Mouse (Mus musculus): ENCODE measurements around the gene Gm17622. TPM values are rescaled to one million over a fixed set of nuclear protein-coding genes. Genes with fewer than 3 reads are reported as not detected.

Gene Gm17622
- polyA plus RNA-seq, 1 experiment, result not detected

- Histone ChIP-seq H3K36me3 (ENCODE audit: control insufficient read depth, insufficient read depth, low read length) (no peaks in the 10 kb centered on the region), H3K4me3 (ENCODE audit: control insufficient read depth, insufficient read depth, low read length) (no peak overlapping the region), H3K27ac (ENCODE audit: control insufficient read depth, insufficient read depth, low read length) (no peak overlapping the region), H3K27me3 (ENCODE audit: control insufficient read depth, insufficient read depth, low read length) (no peaks in the 10 kb centered on the region), H3K4me1 (replicated peaks; ENCODE audit: control insufficient read depth, insufficient read depth, low read length) (no peaks in the 10 kb centered on the region)
- WGBS, result 84% methylated on average over 3 of the region's 3 CpGs
- DNase-seq, result no peak
- TF ChIP-seq CTCF (IDR thresholded peaks at IDR 0.05; ENCODE audit: borderline replicate concordance, control insufficient read depth, extremely low read depth, insufficient read depth, low read length, poor library complexity) (no peak), POLR2A (IDR thresholded peaks at IDR 0.05; ENCODE audit: control insufficient read depth, extremely low read depth, insufficient read depth, low read length, poor library complexity) (no peak)
These were observed 38.2 kb downstream of the Gm17622 start for GRCm38 (mm10) chr13:96528776-96529175.

- H3K4me3 ChIP-seq (ENCODE audit: control insufficient read depth, insufficient read depth, low read length), result no peak overlapping the region
- H3K27me3 ChIP-seq (ENCODE audit: control insufficient read depth, insufficient read depth, low read length), result no peaks in the 10 kb centered on the region
- no peaks in the 10 kb centered on the region for H3K36me3 ChIP-seq (ENCODE audit: control insufficient read depth, insufficient read depth, low read length)
- 74% methylated on average over 3 of the region's 3 CpGs for WGBS
- DNase-seq, result no peak
- no peaks in the 10 kb centered on the region for H3K4me1 ChIP-seq (replicated peaks; ENCODE audit: control insufficient read depth, insufficient read depth, low read length)
- H3K27ac ChIP-seq (ENCODE audit: control insufficient read depth, insufficient read depth, low read length), result no peak overlapping the region
- TF ChIP-seq POLR2A (IDR thresholded peaks at IDR 0.05; ENCODE audit: control insufficient read depth, extremely low read depth, insufficient read depth, low read length, poor library complexity) (no peak), CTCF (IDR thresholded peaks at IDR 0.05; ENCODE audit: borderline replicate concordance, control insufficient read depth, extremely low read depth, insufficient read depth, low read length, poor library complexity) (no peak)
These were observed 39.0 kb downstream of the Gm17622 start for GRCm38 (mm10) chr13:96529542-96529941.

- Histone ChIP-seq H3K27ac (ENCODE audit: control insufficient read depth, insufficient read depth, low read length) (no peak overlapping the region), H3K36me3 (ENCODE audit: control insufficient read depth, insufficient read depth, low read length) (no peaks in the 10 kb centered on the region), H3K27me3 (ENCODE audit: control insufficient read depth, insufficient read depth, low read length) (no peaks in the 10 kb centered on the region), H3K4me3 (ENCODE audit: control insufficient read depth, insufficient read depth, low read length) (no peak overlapping the region), H3K4me1 (replicated peaks; ENCODE audit: control insufficient read depth, insufficient read depth, low read length) (no peaks in the 10 kb centered on the region)
- TF ChIP-seq CTCF (IDR thresholded peaks at IDR 0.05; ENCODE audit: borderline replicate concordance, control insufficient read depth, extremely low read depth, insufficient read depth, low read length, poor library complexity) (no peak), POLR2A (IDR thresholded peaks at IDR 0.05; ENCODE audit: control insufficient read depth, extremely low read depth, insufficient read depth, low read length, poor library complexity) (no peak)
- 94% methylated on average over 9 of the region's 9 CpGs for WGBS
- no peak for DNase-seq
These were observed 39.5 kb downstream of the Gm17622 start for GRCm38 (mm10) chr13:96530064-96530463.

- H3K27ac ChIP-seq (ENCODE audit: control insufficient read depth, insufficient read depth, low read length), result no peak overlapping the region
- DNase-seq, result no peak
- TF ChIP-seq POLR2A (IDR thresholded peaks at IDR 0.05; ENCODE audit: control insufficient read depth, extremely low read depth, insufficient read depth, low read length, poor library complexity) (no peak), CTCF (IDR thresholded peaks at IDR 0.05; ENCODE audit: borderline replicate concordance, control insufficient read depth, extremely low read depth, insufficient read depth, low read length, poor library complexity) (no peak)
- H3K4me1 ChIP-seq (replicated peaks; ENCODE audit: control insufficient read depth, insufficient read depth, low read length), result no peaks in the 10 kb centered on the region
- H3K36me3 ChIP-seq (ENCODE audit: control insufficient read depth, insufficient read depth, low read length), result no peaks in the 10 kb centered on the region
- WGBS, result 98% methylated on average over 6 of the region's 6 CpGs
- H3K4me3 ChIP-seq (ENCODE audit: control insufficient read depth, insufficient read depth, low read length), result no peak overlapping the region
- no peaks in the 10 kb centered on the region for H3K27me3 ChIP-seq (ENCODE audit: control insufficient read depth, insufficient read depth, low read length)
These were observed 41.6 kb downstream of the Gm17622 start for GRCm38 (mm10) chr13:96532176-96532575.

GRCm38 (mm10) chr13:96533742-96534141 lies 43.2 kb downstream of the Gm17622 start:
- TF ChIP-seq POLR2A (IDR thresholded peaks at IDR 0.05; ENCODE audit: control insufficient read depth, extremely low read depth, insufficient read depth, low read length, poor library complexity) (no peak), CTCF (IDR thresholded peaks at IDR 0.05; ENCODE audit: borderline replicate concordance, control insufficient read depth, extremely low read depth, insufficient read depth, low read length, poor library complexity) (no peak)
- WGBS, result 90% methylated on average over 2 of the region's 2 CpGs
- no peak for DNase-seq
- H3K4me1 ChIP-seq (replicated peaks; ENCODE audit: control insufficient read depth, insufficient read depth, low read length), result no peaks in the 10 kb centered on the region
- H3K36me3 ChIP-seq (ENCODE audit: control insufficient read depth, insufficient read depth, low read length), result no peaks in the 10 kb centered on the region
- no peak overlapping the region for H3K27ac ChIP-seq (ENCODE audit: control insufficient read depth, insufficient read depth, low read length)
- H3K27me3 ChIP-seq (ENCODE audit: control insufficient read depth, insufficient read depth, low read length), result no peaks in the 10 kb centered on the region
- no peak overlapping the region for H3K4me3 ChIP-seq (ENCODE audit: control insufficient read depth, insufficient read depth, low read length)

GRCm38 (mm10) chr13:96536821-96537572 lies 46.5 kb downstream of the Gm17622 start:
- Histone ChIP-seq H3K36me3 (ENCODE audit: control insufficient read depth, insufficient read depth, low read length) (no peaks in the 10 kb centered on the region), H3K27ac (ENCODE audit: control insufficient read depth, insufficient read depth, low read length) (no peak overlapping the region), H3K4me3 (ENCODE audit: control insufficient read depth, insufficient read depth, low read length) (no peak overlapping the region), H3K4me1 (replicated peaks; ENCODE audit: control insufficient read depth, insufficient read depth, low read length) (no peaks in the 10 kb centered on the region), H3K27me3 (ENCODE audit: control insufficient read depth, insufficient read depth, low read length) (no peaks in the 10 kb centered on the region)
- TF ChIP-seq POLR2A (IDR thresholded peaks at IDR 0.05; ENCODE audit: control insufficient read depth, extremely low read depth, insufficient read depth, low read length, poor library complexity) (no peak), CTCF (IDR thresholded peaks at IDR 0.05; ENCODE audit: borderline replicate concordance, control insufficient read depth, extremely low read depth, insufficient read depth, low read length, poor library complexity) (no peak)
- no peak for DNase-seq
- WGBS, result 94% methylated on average over 5 of the region's 5 CpGs

Measured in thymus, adult 2 months (tissue).